Mouse (Mus musculus) liver, embryonic 15.5 days (tissue): ENCODE measurements around the gene Polr2c. TPM values are rescaled to one million over a fixed set of nuclear protein-coding genes. Genes with fewer than 3 reads are reported as not detected.
"Not testable (repeated sequence)": the region's sequence is repeated elsewhere in the genome, so short reads cannot be mapped to it uniquely, and the experiment has no call there.

ENCODE experiments used
- ATAC-seq: fragments of 200-750 bp; cut with Nextera tagmentation; 2 replicates; pipeline ENCODE4 v1.8.0; 2017; ENCODE audit warnings: moderate number of reproducible peaks, mild to moderate bottlenecking, moderate library complexity; ENCODE audit not compliant: insufficient read depth
- H3K27ac ChIP-seq: fragments of 300-500 bp; sonication (generic); replicated peaks from 2 replicates; pipeline ENCODE4 v1.5.1; 2015; ENCODE audit warnings: mild to moderate bottlenecking, inconsistent platforms
- H3K27me3 ChIP-seq: fragments of 300-500 bp; sonication (generic); 2 replicates; pipeline ENCODE4 v1.6.1; 2015; ENCODE audit warnings: mild to moderate bottlenecking, inconsistent platforms
- H3K36me3 ChIP-seq: fragments of 300-500 bp; sonication (generic); replicated peaks from 2 replicates; pipeline ENCODE4 v1.6.1; 2015; ENCODE audit warnings: moderate library complexity, mild to moderate bottlenecking, inconsistent platforms
- H3K4me1 ChIP-seq: fragments of 300-500 bp; sonication (generic); replicated peaks from 2 replicates; pipeline ENCODE4 v1.6.1; 2015; ENCODE audit warnings: inconsistent platforms
- H3K4me2 ChIP-seq: fragments of 300-500 bp; sonication (generic); 2 replicates; pipeline ENCODE4 v1.6.1; 2015; ENCODE audit warnings: moderate library complexity, mild to moderate bottlenecking, inconsistent platforms
- H3K4me3 ChIP-seq: fragments of 300-500 bp; sonication (generic); replicated peaks from 2 replicates; pipeline ENCODE4 v1.5.1; 2015; ENCODE audit warnings: mild to moderate bottlenecking, inconsistent platforms
- H3K9ac ChIP-seq: fragments of 300-500 bp; sonication (generic); 2 replicates; pipeline ENCODE4 v1.6.1; 2015; ENCODE audit warnings: moderate library complexity, mild to moderate bottlenecking, inconsistent platforms
- H3K9me3 ChIP-seq: fragments of 300-500 bp; sonication (generic); replicated peaks from 2 replicates; pipeline ENCODE4 v1.6.1; 2016; ENCODE audit warnings: inconsistent platforms
- WGBS: fragments of 180-500 bp; shearing (Covaris S2); methylation state at CpG from one replicate; pipeline ENCODE4 v1.1.7; 2015; ENCODE audit warnings: mixed read lengths; ENCODE audit not compliant: insufficient replicate concordance; 5-methylcytosine and 5-hydroxymethylcytosine counted together
- polyA plus RNA-seq: library from polyadenylated mRNA; unstranded; fragments of >200 nt; fragmentation: Nextera tagmentation; extraction: Ambion mirVana; gene quantifications from 2 replicates; pipeline ENCODE4 v1.2.1, GENCODE M21; 2015

Gene Polr2c
- polyA plus RNA-seq, 1 experiment from 2014 or later, result 70.5 TPM

DNA sequence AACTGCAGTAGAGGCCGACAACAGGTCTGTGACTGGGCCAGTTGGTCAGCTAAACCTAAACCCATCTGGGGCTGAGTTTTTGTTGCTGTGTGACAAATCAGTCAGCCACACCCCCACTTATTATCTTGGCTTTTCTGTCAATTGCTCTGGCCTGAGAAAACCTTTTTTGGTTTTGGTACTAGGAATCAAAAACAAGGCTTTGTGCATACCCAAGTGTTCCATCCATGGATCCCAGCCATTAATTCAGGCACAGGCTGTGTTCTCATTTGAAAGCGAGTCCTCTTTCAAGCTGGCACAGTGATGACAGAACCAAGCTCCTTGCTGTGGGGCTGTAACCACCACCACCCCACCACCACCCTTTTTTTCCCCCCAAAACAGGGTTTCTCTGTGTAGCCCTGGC, 35.9 kb upstream of the Polr2c start:
- H3K4me2 ChIP-seq, result no peak overlapping the region
- H3K9me3 ChIP-seq, result no peaks in the 10 kb centered on the region
- H3K27me3 ChIP-seq, result no peaks in the 10 kb centered on the region
- no peak overlapping the region for H3K9ac ChIP-seq
- H3K4me3 ChIP-seq, result no peak overlapping the region
- WGBS, result 94% methylated on average over 2 of the region's 2 CpGs
- no peak overlapping the region for H3K27ac ChIP-seq
- peaks cover 59% of the 10 kb centered on the region for H3K36me3 ChIP-seq
- ATAC-seq, result no peak
- H3K4me1 ChIP-seq, result peaks cover 19% of the 10 kb centered on the region

DNA sequence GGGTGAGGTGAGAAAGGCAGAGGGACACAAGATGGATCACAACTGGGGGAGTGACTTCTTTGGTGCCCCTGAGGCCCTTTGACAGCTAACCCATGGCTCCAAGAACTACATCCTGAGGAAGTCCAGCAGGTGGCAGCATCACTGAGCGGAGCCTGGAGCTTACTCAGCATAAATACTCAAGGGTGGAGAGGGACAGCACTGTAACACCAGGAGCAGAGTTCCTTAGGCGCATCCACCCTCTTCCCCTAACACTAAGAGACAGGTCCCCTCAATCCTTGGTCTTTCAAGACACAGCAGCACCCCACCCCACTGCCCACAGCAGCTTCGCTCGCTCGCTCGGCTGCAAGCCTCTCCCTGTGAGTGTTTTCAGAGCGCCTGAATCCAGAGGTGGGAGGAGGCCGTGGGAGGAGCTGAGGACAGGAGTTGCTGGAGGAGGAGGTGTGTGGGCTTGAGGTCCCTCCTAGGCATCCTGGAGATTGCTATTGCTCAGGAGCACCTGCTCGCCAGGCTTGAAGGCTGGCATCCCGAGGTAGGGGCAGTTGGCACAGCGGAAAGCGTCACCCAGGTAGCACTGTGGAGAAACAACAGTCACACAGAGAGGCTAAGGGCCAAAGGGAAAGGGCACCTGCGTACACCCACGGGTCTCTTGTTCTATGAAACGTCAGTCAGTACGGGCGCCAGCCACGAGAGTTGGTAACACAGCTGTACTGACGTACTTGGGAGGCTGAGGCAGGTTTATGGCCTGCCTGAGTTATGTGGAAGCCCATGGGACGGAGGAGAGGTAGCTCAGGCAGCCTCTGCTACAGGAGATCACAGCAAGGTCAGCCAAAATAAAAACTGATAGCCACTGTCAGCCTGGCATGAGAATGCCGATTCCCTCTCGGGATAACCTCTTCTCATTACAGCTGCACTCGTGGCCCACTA, 34.4 kb upstream of the Polr2c start:
- Histone ChIP-seq H3K36me3 (peaks cover 71% of the 10 kb centered on the region), H3K27ac (no peak overlapping the region), H3K27me3 (no peaks in the 10 kb centered on the region), H3K9me3 (no peaks in the 10 kb centered on the region), H3K4me2 (no peak overlapping the region), H3K4me3 (no peak overlapping the region), H3K9ac (no peak overlapping the region), H3K4me1 (peaks cover 19% of the 10 kb centered on the region)
- WGBS, result 85% methylated on average over 23 of the region's 23 CpGs
- ATAC-seq, result peak; percentile 57; the same call in 1 of the 2 replicates

- peaks cover 94% of the 10 kb centered on the region for H3K36me3 ChIP-seq
- H3K4me1 ChIP-seq, result peaks cover 12% of the 10 kb centered on the region
- H3K4me2 ChIP-seq, result no peak overlapping the region
- no peak overlapping the region for H3K27ac ChIP-seq
- no peak overlapping the region for H3K4me3 ChIP-seq
- H3K9ac ChIP-seq, result no peak overlapping the region
- ATAC-seq, result no peak
- H3K9me3 ChIP-seq, result no peaks in the 10 kb centered on the region
- H3K27me3 ChIP-seq, result no peaks in the 10 kb centered on the region
- WGBS, result 87% methylated on average over 6 of the region's 6 CpGs
Observed at GRCm38 (mm10) chr8:94825170-94825569, 32.1 kb upstream of the Polr2c start.

GRCm38 (mm10) chr8:94826210-94826609, 31.0 kb upstream of the Polr2c start:
- no peaks in the 10 kb centered on the region for H3K9me3 ChIP-seq
- H3K4me1 ChIP-seq, result peaks cover 4% of the 10 kb centered on the region
- 87% methylated on average over 5 of the region's 5 CpGs for WGBS
- no peak overlapping the region for H3K27ac ChIP-seq
- H3K4me3 ChIP-seq, result no peak overlapping the region
- no peak for ATAC-seq
- peaks cover 95% of the 10 kb centered on the region for H3K36me3 ChIP-seq
- no peaks in the 10 kb centered on the region for H3K27me3 ChIP-seq
- H3K9ac ChIP-seq, result no peak overlapping the region
- H3K4me2 ChIP-seq, result no peak overlapping the region

- no peaks in the 10 kb centered on the region for H3K4me1 ChIP-seq
- no peak overlapping the region for H3K27ac ChIP-seq
- 79% methylated on average over 6 of the region's 6 CpGs for WGBS
- H3K9me3 ChIP-seq, result no peaks in the 10 kb centered on the region
- peaks cover 90% of the 10 kb centered on the region for H3K36me3 ChIP-seq
- no peak for ATAC-seq
- H3K4me2 ChIP-seq, result no peak overlapping the region
- H3K4me3 ChIP-seq, result no peak overlapping the region
- H3K27me3 ChIP-seq, result no peaks in the 10 kb centered on the region
- no peak overlapping the region for H3K9ac ChIP-seq
Observed at GRCm38 (mm10) chr8:94828284-94828683, 29.0 kb upstream of the Polr2c start.

- H3K9ac ChIP-seq, H3K9me3 ChIP-seq, H3K4me2 ChIP-seq, ATAC-seq, H3K27me3 ChIP-seq, H3K4me3 ChIP-seq, H3K27ac ChIP-seq: not testable (repeated sequence)
- Histone ChIP-seq H3K36me3 (peaks cover 37% of the 10 kb centered on the region), H3K4me1 (peaks cover 38% of the 10 kb centered on the region)
- 55% methylated on average over 7 of the region's 7 CpGs for WGBS
Observed at GRCm38 (mm10) chr8:94833901-94834405, 23.3 kb upstream of the Polr2c start.

DNA sequence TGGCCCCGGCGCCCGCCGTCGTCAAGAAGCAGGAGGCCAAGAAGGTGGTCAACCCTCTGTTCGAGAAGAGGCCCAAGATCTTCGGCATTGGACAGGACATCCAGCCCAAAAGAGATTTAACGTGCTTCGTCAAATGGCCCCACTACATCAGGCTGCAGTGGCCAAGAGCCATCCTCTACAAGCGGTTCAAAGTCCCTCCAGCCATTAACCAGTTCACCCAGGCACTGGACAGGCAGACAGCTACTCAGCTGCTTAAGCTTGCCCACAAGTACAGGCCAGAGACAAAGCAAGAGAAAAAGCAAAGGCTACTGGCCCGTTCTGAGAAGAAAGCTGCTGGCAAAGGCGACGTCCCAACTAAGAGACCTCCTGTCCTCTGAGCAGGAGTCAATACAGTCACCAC, 21.5 kb upstream of the Polr2c start:
- H3K4me3 ChIP-seq, H3K27me3 ChIP-seq, H3K9ac ChIP-seq, H3K27ac ChIP-seq, ATAC-seq, H3K9me3 ChIP-seq: not testable (repeated sequence)
- Histone ChIP-seq H3K4me2 (peak overlapping the region; percentile 81; the same call in 1 of the 2 replicates), H3K36me3 (peaks cover 19% of the 10 kb centered on the region), H3K4me1 (peaks cover 52% of the 10 kb centered on the region)
- 92% methylated on average over 13 of the region's 13 CpGs for WGBS

DNA sequence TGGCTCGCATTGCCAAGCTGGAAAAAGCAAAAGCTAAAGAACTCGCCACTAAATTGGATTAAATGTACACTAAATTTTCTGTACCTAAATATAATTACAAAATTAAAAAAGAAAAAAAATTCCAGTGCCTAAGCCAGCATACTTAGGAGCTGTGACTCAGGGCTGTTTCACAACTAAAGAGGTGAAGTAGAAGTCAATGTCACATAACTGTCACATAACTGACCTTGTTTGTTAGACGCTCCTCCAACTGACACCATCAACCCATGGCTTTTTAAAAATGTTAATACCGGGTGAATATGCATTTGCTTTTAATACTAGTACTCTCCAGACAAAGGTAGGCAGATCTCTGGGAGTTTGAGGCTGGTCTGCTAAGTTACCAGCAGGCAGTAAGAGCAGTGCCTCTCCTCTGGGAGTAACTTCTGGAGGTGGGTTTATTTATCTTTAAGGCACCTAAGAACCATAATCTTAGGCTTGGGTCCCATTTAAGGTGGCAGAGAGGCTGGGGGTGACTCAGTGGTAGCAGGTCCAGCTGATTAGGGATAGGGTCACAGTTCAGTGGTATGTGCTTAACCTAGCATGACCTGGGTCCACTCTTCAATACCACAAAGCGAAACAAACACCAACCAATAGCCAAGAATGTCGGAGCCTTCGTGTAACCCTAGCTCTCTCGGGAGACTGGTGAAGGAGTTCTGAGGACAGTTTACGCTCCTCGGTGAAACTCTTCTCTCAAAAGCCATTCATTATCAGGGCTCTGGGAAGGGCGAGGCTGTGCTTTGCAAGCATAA, 20.6 kb upstream of the Polr2c start:
- Histone ChIP-seq H3K4me1 (peaks cover 52% of the 10 kb centered on the region), H3K36me3 (peaks cover 12% of the 10 kb centered on the region), H3K9me3 (no peaks in the 10 kb centered on the region), H3K27me3 (no peaks in the 10 kb centered on the region), H3K27ac (peak overlapping the region; percentile 95), H3K4me3 (peak overlapping the region; percentile 89), H3K4me2 (peak overlapping the region; percentile 81), H3K9ac (peak overlapping the region; percentile 97)
- ATAC-seq, result no peak
- WGBS, result 42% methylated on average over 11 of the region's 11 CpGs

DNA sequence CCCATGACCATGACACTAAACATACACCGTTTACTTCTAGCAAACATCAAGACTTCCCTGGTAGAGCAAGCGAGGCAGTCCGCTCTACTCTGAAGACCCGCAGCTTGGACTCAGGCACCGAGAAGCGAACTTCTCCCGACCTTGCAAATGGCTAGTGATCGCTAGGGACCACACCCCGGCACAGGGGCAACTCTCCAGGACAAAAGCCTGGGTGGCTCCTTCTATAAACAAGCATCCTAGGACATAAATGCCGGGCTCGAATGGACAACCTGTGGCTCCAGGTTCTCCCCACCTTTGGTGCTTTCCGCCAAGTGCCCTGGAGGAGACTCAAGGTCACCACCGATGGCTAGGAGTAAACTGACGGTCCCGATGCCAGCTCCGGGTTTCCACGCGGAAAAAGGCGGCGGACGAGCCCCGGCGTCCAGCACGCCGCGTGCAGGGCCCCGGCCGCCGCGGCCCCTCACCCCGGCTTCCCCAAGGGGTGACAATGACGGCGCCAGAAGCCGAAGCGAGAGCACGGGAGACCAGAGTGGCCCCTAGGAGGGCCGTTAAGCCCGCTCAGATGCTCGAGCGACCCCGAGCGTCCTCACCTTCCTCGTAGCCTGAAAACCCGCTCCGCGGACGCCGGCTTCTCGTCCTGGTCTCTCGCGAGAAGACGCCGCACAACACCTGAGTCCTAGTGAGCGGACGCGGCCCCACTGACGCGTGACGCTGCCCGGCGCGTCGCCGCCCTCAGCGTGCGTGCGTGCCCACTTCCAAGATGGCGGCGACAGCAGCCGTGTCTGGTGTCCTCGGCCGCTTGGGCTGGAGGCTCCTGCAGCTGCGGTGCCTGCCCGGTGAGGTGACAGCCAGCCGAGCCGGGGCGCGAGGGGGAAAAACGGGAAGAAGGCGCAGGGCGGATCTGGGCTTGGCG, 19.3 kb upstream of the Polr2c start, which contains the start of the genes Coq9 and Ciapin1:
Gene Coq9 (plus strand): TSS at position 660 of the 913 bp plus-strand sequence.
Gene Ciapin1 (minus strand): TSS at position 697 of the 913 bp plus-strand sequence.
- H3K4me2 ChIP-seq, result peak within 1 kb of the TSS; percentile 81
- H3K4me3 ChIP-seq, result peak within 1 kb of the TSS; percentile 89
- H3K4me1 ChIP-seq, result peaks cover 52% of the 10 kb centered on the region
- WGBS, result under 1% methylated on average over 82 of the region's 82 CpGs
- ATAC-seq, result peak; percentile 97
- no peaks in the 10 kb centered on the region for H3K9me3 ChIP-seq
- peak within 1 kb of the TSS; percentile 95 for H3K27ac ChIP-seq
- H3K27me3 ChIP-seq, result no peaks in the 10 kb centered on the region
- 0 out of 2 replicates have a peak, but pooled peaks cover 6% of the 10 kb centered on the region for H3K36me3 ChIP-seq
- peak within 1 kb of the TSS; percentile 97 for H3K9ac ChIP-seq

- H3K4me3 ChIP-seq, result peak overlapping the region; percentile 89
- H3K27me3 ChIP-seq, result no peaks in the 10 kb centered on the region
- H3K9ac ChIP-seq, result peak overlapping the region; percentile 97
- H3K4me2 ChIP-seq, result peak overlapping the region; percentile 81
- WGBS, result under 1% methylated on average over 24 of the region's 24 CpGs
- no peaks in the 10 kb centered on the region for H3K9me3 ChIP-seq
- H3K4me1 ChIP-seq, result peaks cover 50% of the 10 kb centered on the region
- H3K27ac ChIP-seq, result peak overlapping the region; percentile 95
- peak; percentile 73 for ATAC-seq
- H3K36me3 ChIP-seq, result 0 out of 2 replicates have a peak, but pooled peaks cover 6% of the 10 kb centered on the region
Observed at GRCm38 (mm10) chr8:94838600-94838999, 18.6 kb upstream of the Polr2c start.
